Mouse (Mus musculus) frontal cortex, adult 2 months (tissue): ENCODE data around the gene Ifitm2. TPM values are rescaled to one million over a fixed set of nuclear protein-coding genes. Genes with fewer than 3 reads are reported as not detected.

Experiments
- DNase-seq, 2 experiments: peaks; one replicate each; pipeline ENCODE4 v3.0.0; 2022; ENCODE audit warnings: low spot score in 1 of 2; ENCODE audit errors: extremely low spot score in 1 of 2
- polyA plus RNA-seq: library from polyadenylated mRNA; depleted of rRNA; stranded (reverse); fragments of >200 nt; gene quantifications from 2 replicates; pipeline ENCODE4 v1.2.3, GENCODE M21; 2012

The Ifitm2 gene
- polyA plus RNA-seq, 1 experiment, result 48.9 TPM

- no peak for DNase-seq
These were observed 10.5 kb downstream of the Ifitm2 start for GRCm38 (mm10) chr7:140945247-140945646.

GRCm38 (mm10) chr7:140944236-140944635 lies 11.6 kb downstream of the Ifitm2 start:
- no peak for DNase-seq

GRCm38 (mm10) chr7:140943356-140943755 lies 12.4 kb downstream of the Ifitm2 start:
- DNase-seq, result no peak

DNA sequence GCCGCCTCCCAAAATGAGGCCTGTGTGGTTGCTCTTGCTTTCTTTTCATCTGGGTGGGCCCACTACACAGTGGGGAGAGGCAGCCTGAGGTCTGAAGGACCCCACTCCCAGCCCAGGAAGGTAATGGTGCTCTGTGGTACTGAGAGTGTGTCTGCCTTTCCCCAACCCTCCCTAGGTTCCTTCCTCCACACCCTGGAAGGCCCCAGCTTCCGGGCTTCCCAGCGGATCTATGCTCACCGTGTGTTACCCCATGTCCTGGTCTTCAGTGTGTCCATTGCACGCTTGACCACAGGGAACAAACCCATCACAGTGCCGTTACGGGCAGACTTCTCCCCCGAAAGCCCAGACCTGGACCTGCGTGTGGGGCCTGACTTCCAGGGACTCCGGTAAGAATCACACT lies 13.0 kb downstream of the Ifitm2 start:
- no peak for DNase-seq

DNA sequence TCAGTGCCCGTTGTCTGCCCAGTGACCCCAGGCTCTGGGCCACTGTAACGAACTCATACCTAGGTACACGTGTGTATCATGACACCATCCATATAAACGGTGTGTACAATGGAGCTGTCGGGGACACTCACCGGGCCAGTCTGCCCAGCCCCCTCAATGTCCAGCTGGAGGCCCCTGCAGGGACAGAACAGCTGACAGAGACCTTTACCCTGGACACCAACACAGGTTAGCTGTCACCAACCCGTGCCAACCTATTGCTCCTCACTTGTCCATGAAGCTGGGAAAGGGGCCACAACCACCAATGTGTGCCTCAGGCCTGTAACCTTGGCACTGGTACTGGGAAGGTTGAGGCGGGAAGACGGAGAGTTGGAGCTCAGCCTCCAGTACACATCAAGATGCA lies 13.4 kb downstream of the Ifitm2 start:
- no peak for DNase-seq

DNA sequence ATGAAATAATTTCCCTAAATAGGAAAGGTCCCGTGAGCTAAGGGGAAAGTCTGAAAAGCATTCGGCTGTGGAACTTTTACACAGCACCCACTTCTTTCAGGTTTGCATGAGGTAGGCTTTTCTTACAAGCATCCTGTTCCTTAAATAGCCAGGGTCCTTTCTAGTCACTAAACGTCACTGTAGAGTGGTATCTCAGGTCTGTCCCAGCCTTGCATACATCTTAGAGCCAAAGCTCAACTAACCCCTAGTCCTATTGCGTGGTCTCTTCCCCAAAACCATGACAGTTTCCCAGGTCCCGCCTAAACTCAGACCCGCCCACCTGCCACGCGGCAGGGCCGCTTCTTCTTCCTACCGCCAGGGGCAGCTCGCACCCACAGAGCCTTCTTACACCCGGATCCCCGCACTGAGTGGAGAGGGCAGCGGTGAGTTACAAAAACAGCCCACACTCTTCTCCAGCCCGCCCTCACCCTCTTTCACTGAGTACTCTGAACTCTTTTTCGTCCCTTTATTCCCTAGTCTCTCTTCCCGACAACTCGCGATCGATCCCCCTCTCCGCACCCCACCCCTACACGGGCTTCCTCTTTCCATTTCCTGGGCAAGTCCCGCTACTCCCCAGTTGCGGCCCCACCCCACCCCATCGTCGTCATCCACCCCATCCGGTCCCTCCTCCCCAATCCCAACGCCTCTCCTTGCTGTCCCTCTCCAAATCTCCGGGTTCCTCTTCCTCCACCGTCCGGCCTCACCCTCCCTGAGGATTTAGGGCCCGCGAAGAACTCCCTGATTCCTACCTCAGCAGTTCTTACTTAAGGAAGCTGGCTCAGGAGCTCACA lies 14.3 kb downstream of the Ifitm2 start, which contains the start of gene Pgghg:
Gene Pgghg, plus strand, starts transcription at position 170 of the 830 bp plus-strand sequence.
- DNase-seq, result peak in 1 of 2 experiments; percentile 68

DNA sequence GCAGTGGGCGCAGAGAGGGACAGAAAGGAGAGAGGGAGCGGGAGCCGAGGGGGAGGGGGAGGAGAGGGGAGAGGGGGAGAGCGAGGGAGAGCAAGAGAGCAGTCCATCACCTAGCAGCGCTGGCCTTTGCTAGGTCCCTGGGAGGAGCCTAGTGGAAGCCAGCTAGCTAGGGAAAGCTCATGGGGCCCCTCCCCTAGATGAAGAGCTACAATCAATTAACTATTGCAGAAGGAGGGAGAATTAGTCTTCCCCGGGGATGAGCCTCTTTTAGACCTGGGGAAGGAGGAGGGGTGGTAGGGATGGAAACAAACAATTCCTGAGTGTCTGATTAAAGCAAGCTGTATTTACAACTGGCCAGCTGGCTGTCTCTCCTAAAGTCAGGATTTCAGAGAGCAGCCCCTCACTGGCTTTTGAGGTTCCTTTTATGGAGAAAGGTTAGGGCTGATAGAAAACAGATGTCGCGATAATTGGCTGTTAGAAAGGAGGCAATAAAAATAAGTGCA lies 16.1 kb downstream of the Ifitm2 start:
- no peak for DNase-seq

- no peak for DNase-seq
These were observed 16.9 kb downstream of the Ifitm2 start for GRCm38 (mm10) chr7:140938896-140939295.

GRCm38 (mm10) chr7:140938436-140938835 lies 17.4 kb downstream of the Ifitm2 start:
- no peak for DNase-seq

DNA sequence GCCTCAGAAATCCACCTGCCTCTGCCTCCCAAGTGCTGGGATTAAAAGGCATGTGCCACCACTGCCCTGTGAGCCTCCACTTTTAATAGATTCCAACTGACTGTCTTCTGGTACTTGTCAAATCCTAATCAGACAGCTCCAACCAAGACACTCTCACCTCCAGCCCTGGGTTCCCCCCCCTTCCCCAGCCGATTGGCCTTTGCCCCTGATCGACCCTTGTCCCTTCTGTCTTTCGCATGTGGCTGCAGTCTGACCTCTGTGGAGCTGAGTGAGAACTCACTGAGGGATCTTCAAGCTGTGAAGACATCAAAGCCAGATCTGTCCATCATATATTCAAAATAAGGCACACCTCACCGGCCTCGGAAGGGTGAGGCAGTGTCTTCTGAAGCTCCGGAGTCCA lies 28.6 kb downstream of the Ifitm2 start:
- DNase-seq, result no peak

DNA sequence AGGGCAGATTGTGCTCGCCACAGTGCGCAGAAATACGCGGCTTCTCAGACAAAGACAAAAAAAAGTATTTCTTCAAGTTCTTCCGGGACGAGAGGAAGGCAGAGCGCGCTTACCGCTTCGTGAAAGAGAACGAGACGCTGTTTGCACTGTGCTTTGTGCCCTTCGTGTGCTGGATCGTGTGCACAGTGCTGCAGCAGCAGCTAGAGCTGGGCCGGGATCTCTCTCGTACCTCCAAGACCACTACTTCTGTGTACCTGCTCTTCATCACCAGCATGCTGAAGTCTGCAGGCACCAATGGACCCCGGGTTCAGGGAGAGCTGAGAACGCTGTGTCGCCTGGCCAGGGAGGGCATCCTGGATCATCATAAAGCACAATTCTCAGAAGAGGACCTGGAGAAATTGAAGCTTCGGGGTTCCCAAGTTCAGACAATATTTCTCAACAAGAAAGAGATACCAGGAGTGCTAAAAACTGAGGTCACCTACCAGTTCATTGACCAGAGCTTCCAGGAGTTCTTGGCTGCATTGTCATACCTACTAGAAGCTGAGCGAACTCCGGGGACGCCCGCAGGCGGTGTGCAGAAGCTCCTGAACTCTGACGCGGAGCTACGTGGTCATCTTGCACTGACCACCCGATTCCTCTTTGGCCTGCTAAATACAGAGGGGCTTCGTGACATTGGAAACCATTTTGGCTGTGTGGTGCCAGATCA lies 32.6 kb downstream of the Ifitm2 start:
- DNase-seq, result no peak

GRCm38 (mm10) chr7:140922398-140923069 lies 33.3 kb downstream of the Ifitm2 start:
- no peak for DNase-seq

DNA sequence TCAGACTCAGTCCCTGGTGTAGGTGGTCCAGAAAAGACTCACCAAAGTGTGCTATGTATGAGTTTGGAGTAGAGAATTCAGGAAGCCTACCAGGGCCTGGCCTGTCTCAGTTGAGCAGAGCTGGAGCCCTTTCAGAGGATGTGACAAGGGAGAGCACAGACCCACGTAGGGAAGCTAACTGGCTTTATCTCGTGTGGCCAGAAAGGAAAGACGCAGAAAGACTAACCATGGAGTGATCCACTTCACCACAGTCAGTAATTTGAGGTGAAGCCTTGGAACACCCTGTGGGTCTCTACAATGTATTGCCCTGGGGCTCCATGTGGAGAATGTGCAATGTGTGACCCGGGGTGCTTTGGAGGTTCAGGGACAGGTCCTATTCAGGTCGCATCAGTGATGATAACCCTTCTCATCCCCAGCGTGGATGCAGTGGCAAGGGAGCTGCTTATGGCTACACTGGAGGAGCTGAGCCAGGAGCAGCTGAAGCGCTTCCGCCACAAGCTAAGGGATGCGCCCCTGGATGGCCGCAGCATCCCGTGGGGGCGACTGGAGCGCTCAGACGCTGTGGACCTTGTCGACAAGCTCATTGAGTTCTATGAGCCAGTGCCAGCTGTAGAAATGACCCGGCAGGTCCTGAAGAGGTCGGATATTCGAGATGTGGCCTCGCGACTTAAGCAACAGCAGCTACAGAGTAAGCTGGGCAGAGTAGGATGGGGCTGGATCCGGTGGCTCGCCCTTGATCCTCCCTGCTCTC lies 34.4 kb downstream of the Ifitm2 start:
- DNase-seq, result no peak

DNA sequence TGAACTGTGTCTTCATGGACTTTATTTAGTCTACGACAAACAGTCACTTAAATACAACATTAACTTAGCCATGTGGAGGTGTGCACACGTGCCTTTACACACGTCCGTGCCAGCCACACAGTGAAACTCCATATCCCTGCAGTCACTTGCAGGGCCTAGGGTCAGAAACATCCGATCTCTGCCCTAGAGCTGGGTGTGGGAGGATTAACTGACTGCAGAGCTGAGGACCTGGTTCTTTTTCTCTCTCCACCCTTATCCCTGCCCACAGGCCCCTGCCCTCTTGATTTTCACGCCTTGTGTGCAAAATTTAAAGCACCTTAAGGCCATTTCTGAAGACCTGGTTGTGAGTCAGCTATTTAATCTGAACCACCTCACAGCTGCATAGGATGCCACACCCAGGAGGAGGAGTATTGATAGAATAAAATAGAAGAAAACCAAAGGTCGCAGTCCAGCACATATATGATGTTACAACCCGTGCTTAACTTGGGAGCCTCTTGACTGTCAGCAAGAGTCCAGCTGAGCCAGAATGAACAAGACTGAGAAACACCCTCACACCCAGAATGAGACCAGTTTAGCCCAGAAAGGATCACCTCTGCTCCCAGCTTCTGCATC lies 35.3 kb downstream of the Ifitm2 start, which contains the start of gene Nlrp6:
Gene Nlrp6, plus strand, starts transcription at position 485 of the 612 bp plus-strand sequence.
- no peak for DNase-seq

DNA sequence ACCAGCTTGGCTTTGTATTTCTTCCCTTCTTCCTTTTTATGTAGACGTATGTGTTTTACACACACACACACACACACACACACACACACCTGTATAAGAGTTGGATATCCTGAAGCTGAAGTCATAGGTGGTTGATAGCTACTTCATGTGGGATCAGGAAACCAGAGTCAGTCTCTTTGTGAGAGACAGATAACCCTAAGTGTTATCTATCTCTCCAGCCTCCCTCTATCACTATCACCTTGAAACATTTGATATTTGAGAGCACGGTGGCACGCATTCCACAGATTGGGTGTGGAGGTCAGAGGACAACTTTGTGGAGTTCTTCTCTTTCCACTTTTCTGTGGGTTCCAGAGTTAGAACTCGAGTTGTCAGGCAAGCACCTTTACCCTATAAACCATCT lies 35.9 kb downstream of the Ifitm2 start:
- DNase-seq, result no peak

GRCm38 (mm10) chr7:140914031-140914690 lies 41.6 kb downstream of the Ifitm2 start:
- no peak for DNase-seq

- DNase-seq, result no peak
These were observed 42.8 kb downstream of the Ifitm2 start for GRCm38 (mm10) chr7:140912846-140913482.

- peak; percentile 27 to 74 for DNase-seq
These were observed 43.5 kb downstream of the Ifitm2 start for GRCm38 (mm10) chr7:140912293-140912692.

- DNase-seq, result peak; percentile 52 to 80
These were observed 47.1 kb downstream of the Ifitm2 start for GRCm38 (mm10) chr7:140908634-140909107.
